Mouse (Mus musculus) MEL-GATA-1-ER (cell line): ENCODE results near the gene S100a14.
A peak's percentile ranks its signal among the peaks of the same experiment; 100 is the strongest.

ENCODE experiments used
- DNase-seq: peaks from one replicate; pipeline ENCODE4 v3.0.0-alpha.2; 2012; ENCODE audit warnings: low read depth; ENCODE audit errors: extremely low read depth

S100a14 gene

GRCm38 (mm10) chr3:90517711-90518110 is 8.9 kb upstream of the S100a14 start:
- DNase-seq = no peak

GRCm38 (mm10) chr3:90525421-90525820 is 1.2 kb upstream of the S100a14 start:
- DNase-seq = peak; percentile 67

GRCm38 (mm10) chr3:90526076-90526475 is 580 bp upstream of the S100a14 start:
- DNase-seq = no peak

GRCm38 (mm10) chr3:90527291-90527873 is 726 bp downstream of the S100a14 start:
- no peak for DNase-seq

GRCm38 (mm10) chr3:90531713-90532112 is 5.1 kb downstream of the S100a14 start:
- DNase-seq = no peak

GRCm38 (mm10) chr3:90535446-90535845 is 8.8 kb downstream of the S100a14 start:
- DNase-seq = no peak

GRCm38 (mm10) chr3:90537141-90537904 is 10.7 kb downstream of the S100a14 start, which contains the start of gene S100a16:
Gene S100a16, plus strand, starts transcription at chr3:90537254.
- DNase-seq = no peak

- no peak for DNase-seq
Measured at GRCm38 (mm10) chr3:90537905-90538296, 11.2 kb downstream of the S100a14 start.

- DNase-seq = no peak
Measured at GRCm38 (mm10) chr3:90540904-90541303, 14.2 kb downstream of the S100a14 start.

- no peak for DNase-seq
Measured at GRCm38 (mm10) chr3:90549676-90550420, 23.2 kb downstream of the S100a14 start.

GRCm38 (mm10) chr3:90550421-90550790 is 23.8 kb downstream of the S100a14 start:
- no peak for DNase-seq

GRCm38 (mm10) chr3:90552231-90552630 is 25.6 kb downstream of the S100a14 start:
- DNase-seq = no peak

GRCm38 (mm10) chr3:90555954-90556353 is 29.3 kb downstream of the S100a14 start:
- no peak for DNase-seq

GRCm38 (mm10) chr3:90560008-90560628 is 33.5 kb downstream of the S100a14 start, which contains the start of gene S100a3:
Gene S100a3, plus strand, starts transcription at chr3:90560578.
- DNase-seq = no peak

GRCm38 (mm10) chr3:90574691-90575090 is 48.0 kb downstream of the S100a14 start:
- no peak for DNase-seq

- DNase-seq = no peak
Measured at GRCm38 (mm10) chr3:90575320-90575719, 48.7 kb downstream of the S100a14 start.

GRCm38 (mm10) chr3:90576351-90577001 is 49.8 kb downstream of the S100a14 start:
- DNase-seq = no peak
